Mouse (Mus musculus) forebrain, embryonic 13.5 days (tissue): Measurements from ENCODE around the gene Gm21818. TPM values are rescaled to one million over a fixed set of nuclear protein-coding genes. Genes with fewer than 3 reads are reported as not detected.

ENCODE experiments used
- polyA plus RNA-seq: library from polyadenylated mRNA; unstranded; fragments of >200 nt; fragmentation: Nextera tagmentation; extraction: Ambion mirVana; gene quantifications from 2 replicates; pipeline ENCODE4 v1.2.1, GENCODE M21; 2015

Gm21818 gene
- polyA plus RNA-seq, 1 experiment from 2014 or later: not detected

Other genes with a start within 250 kb of the Gm21818 start
- not detected in 2 replicates for gene Gm21761, start 243.2 kb upstream of the Gm21818 start, polyA plus RNA-seq
- gene B020031M17Rik, start 221.6 kb upstream of the Gm21818 start, polyA plus RNA-seq: not detected in 2 replicates
- gene Gm36079, start 145.4 kb upstream of the Gm21818 start, polyA plus RNA-seq: not detected in 2 replicates
- gene Gm21188, start 120.2 kb upstream of the Gm21818 start, polyA plus RNA-seq: not detected in 2 replicates
- gene Gm20767, start 32.2 kb upstream of the Gm21818 start, polyA plus RNA-seq: not detected in 2 replicates
- not detected in 2 replicates for gene Gm21762, start 43.5 kb downstream of the Gm21818 start, polyA plus RNA-seq
- gene Gm21731, start 66.7 kb downstream of the Gm21818 start, polyA plus RNA-seq: not detected in 2 replicates
- not detected in 2 replicates for gene AF067061, start 90.7 kb downstream of the Gm21818 start, polyA plus RNA-seq
- gene BC147527, start 128.0 kb downstream of the Gm21818 start, polyA plus RNA-seq: not detected in 2 replicates
- gene Tcstv3, start 144.4 kb downstream of the Gm21818 start, polyA plus RNA-seq: not detected in 2 replicates